Mouse (Mus musculus) thymus, adult 2 months (tissue): Measurements from ENCODE around the gene Utrn.

Experiments used
- CTCF ChIP-seq: fragments of 200-500 bp; IDR thresholded peaks from 2 replicates; pipeline ENCODE4 v1.5.1; 2012; ENCODE audit warnings: mild to moderate bottlenecking, control low read depth, low read length, moderate library complexity, borderline replicate concordance; ENCODE audit not compliant: control insufficient read depth, poor library complexity, insufficient read depth; ENCODE audit errors: extremely low read depth
- POLR2A ChIP-seq: fragments of 200-500 bp; IDR thresholded peaks from 2 replicates; pipeline ENCODE4 v1.6.1; 2012; ENCODE audit warnings: mild to moderate bottlenecking, low read length, control low read depth, moderate library complexity; ENCODE audit not compliant: control insufficient read depth, poor library complexity, insufficient read depth; ENCODE audit errors: extremely low read depth

GRCm38 (mm10) chr10:12694774-12695173 lies 174.4 kb downstream of the Utrn start:
- no peak for TF ChIP-seq CTCF
- no peak for TF ChIP-seq POLR2A
